Mouse (Mus musculus) heart, postnatal 36 days (tissue): Measurements from ENCODE around the gene Pigyl. TPM values are rescaled to one million over a fixed set of nuclear protein-coding genes. Genes with fewer than 3 reads are reported as not detected.

ENCODE experiments used
- DNase-seq, 2 experiments: peaks; one replicate each; pipeline ENCODE4 v3.0.0; 2021 to 2022
- intact Hi-C: fragments of 180-260 bp; cut with DNase I; formaldehyde crosslinking; loops from one replicate; pipeline ENCODE4 v1.15.1; 2025
- microRNA-seq, 2 experiments: library from miRNA; unstranded; fragments of <30 nt; microRNA quantifications; one replicate each; pipeline ENCODE4 v1.2.0; 2021; ENCODE audit warnings: borderline number of aligned reads in 2 of 2
- total RNA-seq, 2 experiments: library from RNA; stranded (reverse); gene quantifications; 2 replicates each; pipeline ENCODE4 v1.2.3; 2021

Gene Pigyl
- total RNA-seq, 2 experiments from 2014 or later, result 48.3 to 52.6 TPM

DNA sequence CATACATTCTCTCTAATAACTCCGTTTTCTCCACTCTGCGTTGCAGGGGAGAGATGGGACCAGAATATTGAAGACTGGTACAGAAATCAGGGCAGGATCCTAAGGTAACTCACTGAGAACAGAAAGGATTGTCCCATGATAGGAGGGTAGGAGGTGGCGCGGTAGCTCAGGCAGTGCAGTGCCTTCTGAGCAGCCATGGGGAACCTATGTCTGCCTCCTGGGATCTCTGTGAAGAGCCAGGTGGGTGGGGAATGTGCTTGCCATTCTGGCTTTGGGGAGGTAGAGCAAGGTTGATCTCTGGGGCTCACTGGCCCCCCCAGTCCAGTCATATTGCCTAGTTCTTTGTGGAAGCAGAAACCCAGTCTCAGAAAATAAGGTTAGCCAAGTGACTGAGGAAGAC is 11.1 kb downstream of the Pigyl start:
- intact Hi-C loops, result no loop called here
- DNase-seq, result no peak

DNA sequence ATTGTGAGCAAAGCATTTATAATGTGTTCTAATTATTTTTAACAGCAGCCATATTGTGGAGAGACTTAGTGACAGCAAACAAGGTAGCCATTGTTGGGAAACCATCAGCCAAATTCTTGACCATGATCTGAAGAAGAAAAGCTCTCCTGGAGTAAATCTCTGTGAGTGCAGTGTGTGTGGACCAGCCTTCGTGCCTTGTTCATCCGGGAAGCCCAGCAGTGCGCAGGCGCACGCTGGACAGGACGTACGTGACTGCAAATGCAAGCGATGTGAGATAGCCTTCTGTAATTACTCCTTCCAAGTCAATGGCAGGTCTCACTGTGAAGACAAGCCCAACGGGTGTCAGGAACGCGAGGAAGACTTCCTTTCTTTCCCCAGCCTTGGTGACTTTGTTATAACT is 12.7 kb downstream of the Pigyl start:
- intact Hi-C loops, result no loop called here
- no peak for DNase-seq

- intact Hi-C loops, result no loop called here
- DNase-seq, result no peak
These were observed 15.7 kb downstream of the Pigyl start for GRCm38 (mm10) chr9:22172318-22172717.

GRCm38 (mm10) chr9:22188025-22188611 is 31.5 kb downstream of the Pigyl start, which contains the start of gene Zfp872:
Gene Zfp872, plus strand, starts transcription at chr9:22188090.
- peak; percentile 10 to 29 for DNase-seq
- intact Hi-C loops, result no loop called here

GRCm38 (mm10) chr9:22196412-22196811 is 39.8 kb downstream of the Pigyl start:
- intact Hi-C loops, result no loop called here
- DNase-seq, result no peak

Small RNAs within 50 kb of the gene (microRNA-seq; reads per million reads assigned to microRNA genes)
- 0 to 1.3 reads per million in 2 experiments for gene Mir7084

Other genes with a start within 250 kb of the Pigyl start
- gene Rab3d, start 238.7 kb upstream of the Pigyl start, total RNA-seq, result 10 to 100 TPM; 12.4 to 13.4 TPM
- 1 to 10 TPM; 2.1 to 2.5 TPM for gene Ccdc159, start 229.4 kb upstream of the Pigyl start, total RNA-seq
- gene Tmem205, start 229.3 kb upstream of the Pigyl start, total RNA-seq, result 10 to 100 TPM; 57.0 to 58.5 TPM
- gene Plppr2, start 219.8 kb upstream of the Pigyl start, total RNA-seq, result 1 to 10 TPM; 1.7 to 2.7 TPM
- 1 to 10 TPM; 5.8 to 8.0 TPM for gene Swsap1, start 201.1 kb upstream of the Pigyl start, total RNA-seq
- 1 to 10 TPM; 1.4 to 2.2 TPM for gene Epor, start 193.3 kb upstream of the Pigyl start, total RNA-seq
- 1 to 10 TPM; 2.8 to 3.4 TPM for gene Rgl3, start 167.4 kb upstream of the Pigyl start, total RNA-seq
- not detected for gene Ccdc151, start 154.2 kb upstream of the Pigyl start, total RNA-seq
- gene Prkcsh, start 154.0 kb upstream of the Pigyl start, total RNA-seq, result 10 to 100 TPM; 66.4 to 67.5 TPM
- gene Elavl3, start 104.8 kb upstream of the Pigyl start, total RNA-seq, result under 1 TPM; 0.05 to 0.11 TPM
- gene Gm49318, start 85.6 kb upstream of the Pigyl start, total RNA-seq, result not detected
- gene Zfp653, start 85.5 kb upstream of the Pigyl start, total RNA-seq, result 1 to 10 TPM; 4.4 to 5.2 TPM
- 100 to 1,000 TPM; 103 to 106 TPM for gene Ecsit, start 71.4 kb upstream of the Pigyl start, total RNA-seq
- 1 to 10 TPM; 7.3 to 8.8 TPM for gene Cnn1, start 57.6 kb upstream of the Pigyl start, total RNA-seq
- 10 to 100 TPM; 37.1 to 37.8 TPM for gene Elof1, start 39.7 kb upstream of the Pigyl start, total RNA-seq
- gene Acp5, start 21.1 kb upstream of the Pigyl start, total RNA-seq, result 1 to 10 TPM; 1.6 to 2.3 TPM
- gene Zfp872, start 31.2 kb downstream of the Pigyl start, total RNA-seq, result under 1 TPM in 1 of 2 experiments, not detected in 1; 0.22 TPM
- 10 to 100 TPM; 33.4 to 33.7 TPM for gene Zfp809, start 68.9 kb downstream of the Pigyl start, total RNA-seq
- under 1 TPM; 0.25 to 0.35 TPM for gene Zfp599, start 103.0 kb downstream of the Pigyl start, total RNA-seq
- gene Zfp810, start 150.8 kb downstream of the Pigyl start, total RNA-seq, result 1 to 10 TPM; 6.3 to 8.2 TPM
- gene Anln, start 232.3 kb downstream of the Pigyl start, total RNA-seq, result 1 to 10 TPM; 1.6 to 2.1 TPM